Comparison of ENCODE assay signal across 8 mouse cellular contexts in genomic region chr11:60830433-60831052, GRCm38 (mm10). TPM values are rescaled to one million over a fixed set of nuclear protein-coding genes. Genes with fewer than 3 reads are reported as not detected.
A peak's percentile ranks its signal among the peaks of the same experiment; 100 is the strongest.
DNase-seq lines count a peak whose midpoint lies in the region; ATAC-seq and TF ChIP-seq lines count a peak whose summit lies in the region.

Gene Dhrs7b (plus strand): TSS chr11:60830631.

- WGBS in hindbrain, embryonic 13.5 days = under 1% methylated on average over 34 of the region's 34 CpGs

- POLR2A ChIA-PET in Patski (lab: Charles Lee) = interaction anchor here (0.5 to 1.0 kb wide), 3 partner anchors 20 to 49 kb away, joined by 3 read pairs; partner anchors contain the start of gene Tmem11

- H3K36me3 ChIP-seq in hindbrain, embryonic 13.5 days = no peaks in the 10 kb centered on the region

- peak; percentile 49 for ATAC-seq in Patski
- ATAC-seq in hindbrain, embryonic 13.5 days (ENCODE audit: low FRiP score) = peak; percentile 98

- H3K27ac ChIP-seq in hindbrain, embryonic 13.5 days = peak within 1 kb of the TSS; percentile 85

- H3K27me3 ChIP-seq in Patski = no peaks in the 10 kb centered on the region
- 0 out of 2 replicates have a peak, but pooled peaks cover 10% of the 10 kb centered on the region for H3K27me3 ChIP-seq in hindbrain, embryonic 13.5 days

- DNase-seq in Patski (ENCODE audit: low read depth, low spot score) = peak; percentile 88
- peak; percentile 89 to 91 for DNase-seq in cerebellum, postnatal 14 days
- peak; percentile 79 to 83 for DNase-seq in frontal cortex, postnatal 14 days (ENCODE audit: low spot score in 2 of 2)
- DNase-seq in layer of hippocampus, postnatal 25 days (ENCODE audit: extremely low spot score in 1 of 2, low spot score in 1 of 2) = peak; percentile 64
- peak; percentile 94 for DNase-seq in lung, postnatal 25 days (ENCODE audit: low spot score)
- DNase-seq in retina, embryonic 14.5 days (ENCODE audit: low spot score) = peak; percentile 88
- DNase-seq in thymus, postnatal 4 days = peak; percentile 82

- H3K4me1 ChIP-seq in hindbrain, embryonic 13.5 days (replicated peaks) = peaks cover 7% of the 10 kb centered on the region

- H3K4me2 ChIP-seq in hindbrain, embryonic 13.5 days = peak within 1 kb of the TSS; percentile 75

- no peaks in the 10 kb centered on the region for H3K9me3 ChIP-seq in hindbrain, embryonic 13.5 days

- in situ Hi-C loops in Patski (cut with MboI; ENCODE audit: low pct_unique_long_range_greater_than_20kb) = loop anchor here (5.0 to 10.0 kb wide), 2 partner anchors 42 to 106 kb away; partner anchors contain the start of genes Flii and Mief2

- CTCF ChIA-PET in Patski (lab: Charles Lee) = interaction anchor here (0.7 to 1.1 kb wide), 2 partner anchors 34 to 82 kb away, joined by 3 read pairs; no protein-coding TSS in a partner anchor

- H3K4me3 ChIP-seq in hindbrain, embryonic 13.5 days = peak within 1 kb of the TSS; percentile 66

- H3K9ac ChIP-seq in hindbrain, embryonic 13.5 days = peak within 1 kb of the TSS; percentile 82

- no peak for TF ChIP-seq CTCF in Patski (IDR thresholded peaks at IDR 0.05)

RNA-seq across cellular contexts. Expression of gene Dhrs7b, which starts in this region (rescaled TPM):
- polyA plus RNA-seq in Patski (2021) = 30.8 TPM
- polyA plus RNA-seq in hindbrain, embryonic 13.5 days (2015; fragmentation: Nextera tagmentation; extraction: Ambion mirVana) = 30.7 and 33.3 TPM in 2 replicates
- total RNA-seq in layer of hippocampus, postnatal 25 days (2021) = 10 to 100 TPM; 27.6 to 31.5 TPM

Comparison
In these comparisons a context has a peak if more than half of its experiments do, and no peak if none do; other contexts are left out.
1. Peak in every context shown above with its lines: DNase-seq, ATAC-seq, H3K4me3 ChIP-seq and H3K27ac ChIP-seq.